Mouse (Mus musculus) myocyte (in vitro differentiated cells): ENCODE measurements around the gene Syn3.

ENCODE experiments used
- CEBPB ChIP-seq: IDR thresholded peaks from 2 replicates; pipeline ENCODE4 v1.6.1; 2011; ENCODE audit warnings: mild to moderate bottlenecking, moderate library complexity; ENCODE audit not compliant: poor library complexity, insufficient read depth, severe bottlenecking
- POLR2A ChIP-seq: IDR thresholded peaks from one replicate; pipeline ENCODE4 v1.6.1; 2011; ENCODE audit warnings: low read depth, mild to moderate bottlenecking, control low read depth, moderate library complexity; ENCODE audit not compliant: insufficient read length
- TCF12 ChIP-seq: IDR thresholded peaks from one replicate; pipeline ENCODE4 v1.6.1; 2011; ENCODE audit warnings: mild to moderate bottlenecking, control low read depth; ENCODE audit not compliant: poor library complexity, insufficient read depth, severe bottlenecking
- USF1 ChIP-seq: IDR thresholded peaks from one replicate; pipeline ENCODE4 v1.6.1; 2011; ENCODE audit warnings: low read depth, mild to moderate bottlenecking, control low read depth, moderate library complexity

DNA sequence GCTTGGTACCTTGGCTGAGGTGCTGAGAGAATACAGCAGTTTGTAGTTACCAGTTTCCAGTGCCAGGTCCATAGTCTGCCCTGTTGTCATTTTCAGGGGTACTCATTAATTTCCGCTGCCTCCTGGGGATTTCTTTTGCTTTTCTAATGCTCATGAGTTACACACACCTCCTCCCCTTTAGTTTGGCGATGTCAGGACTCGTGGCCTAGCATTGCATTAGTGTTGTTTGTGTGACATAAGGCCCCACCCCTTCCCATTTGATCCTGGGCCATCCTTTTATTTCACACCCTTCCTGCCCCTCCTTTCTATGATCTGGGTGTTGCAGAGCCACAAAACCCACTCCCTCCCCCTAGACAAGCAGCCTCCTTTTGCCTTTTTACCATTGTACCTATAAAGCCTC is 334.6 kb downstream of the Syn3 start:
- no peak for TF ChIP-seq USF1
- TF ChIP-seq CEBPB, result no peak
- TF ChIP-seq TCF12, result no peak
- no peak for TF ChIP-seq POLR2A
